ENCODE assay signal across 9 mouse cellular contexts in genomic region chrX:145348377-145349203, GRCm38 (mm10). TPM values are rescaled to one million over a fixed set of nuclear protein-coding genes. Genes with fewer than 3 reads are reported as not detected.
DNase-seq lines count a peak whose midpoint lies in the region; ATAC-seq lines count a peak whose summit lies in the region.
"Had no signal": no experiment of that assay in that cellular context is flagged by ENCODE, and none has a peak within 500 bp of the region (broad histone marks: within the 10 kb centered on the region; RNA-seq: fewer than 3 reads in every experiment).

Gene Lhfpl1 (minus strand): TSS chrX:145349089.

- peaks cover 5% of the 10 kb centered on the region; the same call in 1 of the 2 replicates for H3K27me3 ChIP-seq in kidney, embryonic 15.5 days
- H3K27me3 ChIP-seq in stomach, embryonic 14.5 days (ENCODE audit: control insufficient read depth, insufficient read depth, low read length): no peaks in the 10 kb centered on the region

- DNase-seq in kidney, postnatal 25 days: no peak
- peak; percentile 46 for DNase-seq in embryo, embryonic 10 days (ENCODE audit: low spot score)
- peak; percentile 37 for DNase-seq in gonadal fat pad, adult 2 months (ENCODE audit: low read depth)
- no peak for DNase-seq in adrenal gland, postnatal 14 days
- DNase-seq in adrenal gland, postnatal 36 days: no peak

- H3K9me3 ChIP-seq in kidney, embryonic 15.5 days (replicated peaks): no peaks in the 10 kb centered on the region
- H3K9me3 ChIP-seq in stomach, embryonic 14.5 days (ENCODE audit: control insufficient read depth, low read depth, low read length): no peaks in the 10 kb centered on the region
- H3K9me3 ChIP-seq: G1E had no signal

- WGBS in kidney, embryonic 15.5 days: 29% methylated on average over 7 of the region's 7 CpGs
- WGBS in stomach, embryonic 14.5 days: 31% methylated on average over 7 of the region's 7 CpGs

- H3K36me3 ChIP-seq in kidney, embryonic 15.5 days: no peaks in the 10 kb centered on the region
- H3K36me3 ChIP-seq in stomach, embryonic 14.5 days (ENCODE audit: control insufficient read depth, insufficient read depth, low read length): no peaks in the 10 kb centered on the region
- H3K36me3 ChIP-seq: G1E had no signal

- H3K4me1 ChIP-seq in kidney, embryonic 15.5 days: peaks cover 5% of the 10 kb centered on the region; the same call in 1 of the 2 replicates
- no peaks in the 10 kb centered on the region for H3K4me1 ChIP-seq in stomach, embryonic 14.5 days (ENCODE audit: control insufficient read depth, insufficient read depth, low read length)

- peak within 1 kb of the TSS; percentile 31 for H3K4me2 ChIP-seq in kidney, embryonic 15.5 days
- no peak within 1 kb of the TSS for H3K4me2 ChIP-seq in stomach, embryonic 14.5 days (replicated peaks; ENCODE audit: low read depth, low read length)

- H3K4me3 ChIP-seq in kidney, embryonic 15.5 days (replicated peaks): no peak within 1 kb of the TSS; the same call in 1 of the 2 replicates
- H3K4me3 ChIP-seq in stomach, embryonic 14.5 days (ENCODE audit: low read depth, low read length): no peak within 1 kb of the TSS

- H3K9ac ChIP-seq in kidney, embryonic 15.5 days: no peak within 1 kb of the TSS
- no peak within 1 kb of the TSS for H3K9ac ChIP-seq in stomach, embryonic 14.5 days (replicated peaks; ENCODE audit: low read depth, low read length)

- peak; percentile 81 for ATAC-seq in kidney, embryonic 15.5 days (replicated peaks; ENCODE audit: low FRiP score)
- no peak for ATAC-seq in stomach, embryonic 14.5 days (ENCODE audit: insufficient number of reproducible peaks, insufficient read depth, low FRiP score, low read depth)

- peak within 1 kb of the TSS; percentile 62 for H3K27ac ChIP-seq in kidney, embryonic 15.5 days
- peak within 1 kb of the TSS; percentile 30; the same call in 1 of the 2 replicates for H3K27ac ChIP-seq in stomach, embryonic 14.5 days (ENCODE audit: low read length)

RNA-seq across cellular contexts. Expression of gene Lhfpl1, which starts in this region (rescaled TPM):
- polyA plus RNA-seq in kidney, embryonic 15.5 days (2015; fragmentation: Nextera tagmentation; extraction: Ambion mirVana): 1.2 and 1.5 TPM in 2 replicates
- 0.16 and 0.70 TPM in 2 replicates for polyA plus RNA-seq in gonadal fat pad, adult 2 months (2012; rRNA removed)
- 2.1 and 3.1 TPM in 2 replicates for polyA plus RNA-seq in stomach, embryonic 14.5 days (2014; fragmentation: Nextera tagmentation; extraction: Ambion mirVana)
- not detected in 2 replicates for total RNA-seq in adrenal gland, postnatal 14 days (2021)
- total RNA-seq in adrenal gland, postnatal 36 days (2021): not detected
- total RNA-seq: G1E; liver, adult 2 months had no signal
- polyA plus RNA-seq: G1E; liver, adult 2 months had no signal

Comparison
In these comparisons a context has a peak if more than half of its experiments do, and no peak if none do; other contexts are left out.
1. Peak in DNase-seq in gonadal fat pad, adult 2 months; RNA of the gene not detected or under 1 TPM.